Mouse (Mus musculus) mouse trophoblast stem cell (cell line): ENCODE measurements around the gene Gm17949.
"Not testable (repeated sequence)": the region's sequence is repeated elsewhere in the genome, so short reads cannot be mapped to it uniquely, and the experiment has no call there.

Experiments
- in situ Hi-C, 2 experiments: fragments of 300-500 bp; cut with MseI, MboI; formaldehyde crosslinking; loops; 2 replicates in 1 of 2; 3 replicates in 1 of 2; pipeline ENCODE4 v1.15.1; 2025

Gene Gm17949

DNA sequence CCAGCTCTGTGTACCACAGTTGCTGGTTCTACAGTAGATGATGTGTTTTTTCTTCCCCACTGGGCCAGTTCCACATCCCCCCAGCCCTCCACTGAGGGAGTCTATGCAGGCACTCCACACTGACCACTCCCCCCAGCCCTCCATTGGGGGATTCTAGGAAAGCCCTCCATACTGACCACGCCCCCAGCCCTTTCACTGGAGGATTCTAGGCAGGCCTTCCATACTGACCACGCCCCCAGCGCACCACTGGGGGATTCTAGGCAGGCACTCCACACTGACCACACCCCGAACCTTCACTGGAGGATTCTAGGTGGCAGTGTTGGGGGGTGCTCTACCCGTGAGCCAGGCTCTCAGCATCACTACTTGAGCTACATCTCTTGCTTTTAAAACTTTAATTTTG, 36.1 kb downstream of the Gm17949 start:
- in situ Hi-C loops: no loop called here

DNA sequence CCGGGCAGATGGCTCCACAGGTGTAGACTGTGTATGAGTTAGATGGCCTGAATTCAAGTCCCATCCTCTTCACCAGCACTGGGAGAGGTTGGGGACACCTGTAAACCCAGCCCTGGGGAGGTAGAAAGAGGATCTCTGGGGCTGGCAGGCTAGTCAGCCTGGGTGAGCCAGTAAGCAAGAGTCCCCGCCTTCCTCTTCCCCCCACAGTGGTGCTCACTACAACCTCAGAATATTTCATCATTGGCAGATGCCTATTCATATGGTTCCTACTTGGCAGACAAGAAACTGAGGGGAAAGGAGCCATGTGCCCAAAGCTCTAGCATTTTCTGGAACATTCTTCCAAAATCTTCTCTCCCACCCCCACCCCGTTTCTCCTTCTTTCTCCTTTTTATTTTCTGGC, 37.5 kb downstream of the Gm17949 start:
- in situ Hi-C loops: no loop called here

DNA sequence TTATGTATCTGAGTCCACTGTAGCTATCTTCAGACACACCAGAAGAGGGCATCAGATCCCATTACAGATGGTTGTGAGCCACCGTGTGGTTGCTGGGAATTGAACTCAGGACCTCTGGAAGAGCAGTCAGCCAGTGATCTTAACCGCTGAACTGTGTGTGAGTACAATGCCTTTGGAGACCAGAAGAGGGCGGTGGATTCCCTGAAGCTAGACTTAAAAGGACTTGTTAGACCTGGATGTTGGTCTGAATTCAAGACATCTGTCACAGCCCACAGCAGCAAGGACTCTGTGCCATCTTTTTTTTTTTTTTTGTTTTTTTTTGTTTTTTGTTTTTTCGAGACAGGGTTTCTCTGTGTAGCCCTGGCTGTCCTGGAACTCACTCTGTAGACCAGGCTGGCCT, 40.4 kb downstream of the Gm17949 start:
- in situ Hi-C loops: not testable (repeated sequence)

DNA sequence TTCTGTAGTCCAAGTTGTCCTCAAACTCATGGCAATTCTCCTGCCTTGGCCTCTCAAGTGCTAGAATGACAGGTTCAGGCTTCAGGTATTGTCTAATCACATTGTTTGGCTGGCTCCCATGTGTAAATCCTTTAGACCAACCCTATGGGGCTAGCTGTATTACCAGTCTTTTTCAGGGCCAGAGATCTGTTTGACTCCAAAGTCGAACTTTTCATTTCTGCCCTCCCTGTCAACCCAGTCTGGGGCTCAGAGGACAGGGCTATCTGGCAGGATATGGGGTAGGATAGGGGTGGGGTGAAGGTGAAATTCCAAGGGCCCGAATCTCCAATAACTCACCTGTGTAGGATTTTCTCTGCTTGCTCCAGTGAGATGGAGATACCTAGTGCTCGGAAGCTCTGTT, 45.0 kb downstream of the Gm17949 start:
- in situ Hi-C loops: no loop called here

DNA sequence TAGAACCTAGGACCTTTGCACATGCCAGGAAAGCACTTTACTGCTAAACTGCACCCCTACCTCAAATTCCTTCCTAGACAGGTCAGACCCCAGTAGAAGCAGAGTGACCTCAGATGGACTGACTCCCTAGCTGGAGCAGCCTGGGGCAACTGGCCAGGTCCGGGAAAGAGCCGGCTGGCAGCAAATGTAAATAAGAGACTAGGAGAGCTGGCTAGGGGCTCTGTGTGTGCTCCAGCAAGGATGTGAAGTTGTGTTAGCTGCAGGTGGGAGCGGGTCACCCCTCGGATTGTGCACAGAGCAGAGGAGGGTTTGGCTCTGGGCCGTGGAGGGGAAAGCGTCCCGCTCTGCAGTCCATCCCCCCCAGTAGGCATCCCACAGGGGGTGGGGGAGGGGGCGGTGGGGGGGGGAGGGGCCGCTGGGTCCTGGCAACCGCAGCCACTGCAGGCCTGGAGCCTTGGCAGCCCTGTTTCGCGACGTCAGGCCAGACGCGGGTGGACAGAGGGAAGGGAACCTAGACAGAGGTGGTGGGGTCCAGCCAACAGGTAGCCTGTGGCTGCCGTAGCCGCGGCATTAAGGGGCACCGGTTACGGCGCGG, 47.7 kb downstream of the Gm17949 start, which contains the start of gene Crb3:
Gene Crb3 (plus strand): TSS at position 215 of the 595 bp plus-strand sequence.
- in situ Hi-C loops: no loop called here

DNA sequence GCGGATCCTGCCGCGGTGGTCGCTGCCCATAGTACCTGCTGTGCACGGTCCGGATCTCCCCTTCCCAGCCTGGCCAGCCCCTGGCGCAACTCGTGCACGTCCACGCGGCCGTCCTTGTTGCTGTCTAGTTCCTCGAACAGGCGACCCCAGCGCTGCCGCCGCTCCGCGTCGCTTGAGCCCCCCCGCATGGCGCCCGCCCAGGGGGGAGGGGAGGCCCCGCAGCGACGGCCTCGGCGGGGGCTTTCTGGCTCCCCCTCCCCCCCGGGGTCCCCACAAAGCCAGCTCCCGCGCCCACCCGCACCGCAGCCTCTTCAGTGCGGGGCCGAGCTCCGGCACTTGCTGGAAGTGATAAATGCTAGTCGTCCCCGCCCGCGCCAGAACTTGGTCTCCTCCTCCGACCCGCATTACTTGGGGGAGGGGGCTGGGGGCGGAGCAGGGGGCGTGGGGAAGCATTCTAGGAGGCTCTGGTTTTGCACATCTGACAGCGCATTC, 48.3 kb downstream of the Gm17949 start, which contains the start of gene Slc25a23:
Gene Slc25a23 (minus strand): TSS at position 378 of the 492 bp plus-strand sequence.
- in situ Hi-C loops: no loop called here

DNA sequence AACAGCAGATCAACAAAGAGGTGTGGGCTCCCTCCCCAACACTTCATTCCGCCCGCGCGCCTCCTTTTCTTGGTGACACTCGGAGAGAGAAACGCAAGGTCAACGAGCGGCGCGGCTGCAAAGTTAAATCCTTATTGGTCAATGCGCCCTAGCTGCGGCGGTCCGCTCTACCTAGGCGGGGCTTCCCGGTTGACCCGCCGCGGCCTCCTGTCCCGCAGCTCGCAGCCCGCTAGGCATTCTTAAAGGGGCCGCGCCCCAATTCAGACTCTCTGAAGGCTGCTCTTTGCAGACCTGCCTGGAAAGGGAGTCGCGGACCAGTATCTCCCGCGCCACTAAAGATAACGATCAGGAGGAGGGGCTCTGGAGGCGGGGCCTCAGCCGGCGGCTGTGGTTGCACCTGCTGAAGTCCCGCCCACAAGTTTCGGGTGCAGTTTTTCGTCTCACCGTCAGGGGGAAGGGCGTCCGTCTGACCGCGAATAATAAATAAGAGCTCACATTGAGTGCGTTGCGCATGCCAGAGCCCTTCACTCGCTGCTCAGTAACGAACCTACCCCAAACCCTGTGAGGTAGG, 49.0 kb downstream of the Gm17949 start:
- in situ Hi-C loops: no loop called here

DNA sequence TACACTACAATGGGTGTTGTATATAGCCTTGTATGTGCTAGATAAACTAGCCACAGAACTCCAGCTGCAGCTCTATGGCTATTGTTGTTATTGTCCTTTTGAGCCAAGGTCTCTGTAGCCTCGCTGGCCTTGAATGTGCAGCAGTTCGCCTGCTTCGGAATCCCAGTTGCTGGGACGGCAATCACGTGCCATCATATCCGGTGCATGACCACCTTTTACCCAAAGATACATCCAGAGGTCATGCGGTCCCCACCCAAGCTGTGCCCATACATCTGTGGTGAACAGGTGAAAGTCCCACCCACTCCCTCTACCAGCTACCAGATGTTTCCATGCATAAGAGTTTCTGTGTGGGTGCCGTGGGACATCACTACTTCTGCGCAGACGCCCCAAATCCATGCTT, 49.8 kb downstream of the Gm17949 start:
- in situ Hi-C loops: no loop called here

DNA sequence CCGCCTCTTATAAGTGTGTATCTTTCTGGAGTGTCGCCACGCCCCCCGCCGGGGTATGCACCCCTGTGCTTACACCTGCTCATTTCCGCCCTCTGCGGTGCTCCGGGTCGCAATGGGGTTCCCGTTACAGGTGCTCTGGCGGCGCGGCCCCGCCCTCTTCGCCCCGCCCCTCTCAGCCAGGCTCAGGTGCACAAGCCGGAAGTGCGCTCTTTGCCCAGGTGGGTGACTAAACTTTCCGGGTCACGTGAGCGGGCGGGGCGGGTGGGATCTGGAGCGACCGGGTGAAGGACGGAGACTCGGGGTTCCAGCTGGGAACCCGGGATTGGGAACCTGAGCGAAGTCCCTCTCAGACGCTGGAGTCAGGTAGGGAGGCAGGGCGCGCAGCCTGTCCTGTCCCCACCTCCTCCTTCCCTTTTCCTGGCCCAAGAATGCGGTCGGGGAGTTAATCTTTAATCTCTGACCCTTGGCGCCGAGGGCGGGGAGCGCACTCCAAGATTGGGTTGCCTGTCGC, 50.8 kb downstream of the Gm17949 start:
- in situ Hi-C loops: no loop called here

DNA sequence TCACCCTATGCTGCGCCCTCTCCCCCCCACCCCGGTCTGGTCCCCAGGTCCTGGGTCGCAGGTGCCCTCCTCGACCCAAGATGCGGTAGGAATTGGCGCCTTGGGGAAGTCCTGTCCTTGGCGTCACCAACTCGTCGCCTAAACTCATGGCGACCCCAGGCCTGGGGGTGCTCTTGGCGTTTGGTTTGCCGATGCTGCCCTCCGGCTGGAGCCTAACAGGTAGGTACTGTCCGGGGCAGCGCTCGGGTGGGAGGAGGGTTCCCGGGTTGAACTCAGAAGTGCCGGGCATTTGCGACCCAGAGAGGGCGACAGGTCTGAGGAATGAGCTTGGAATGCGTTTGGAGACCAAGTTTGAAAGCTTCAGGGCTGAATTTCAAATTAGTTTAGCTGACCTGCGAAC, 51.3 kb downstream of the Gm17949 start:
- in situ Hi-C loops: no loop called here

DNA sequence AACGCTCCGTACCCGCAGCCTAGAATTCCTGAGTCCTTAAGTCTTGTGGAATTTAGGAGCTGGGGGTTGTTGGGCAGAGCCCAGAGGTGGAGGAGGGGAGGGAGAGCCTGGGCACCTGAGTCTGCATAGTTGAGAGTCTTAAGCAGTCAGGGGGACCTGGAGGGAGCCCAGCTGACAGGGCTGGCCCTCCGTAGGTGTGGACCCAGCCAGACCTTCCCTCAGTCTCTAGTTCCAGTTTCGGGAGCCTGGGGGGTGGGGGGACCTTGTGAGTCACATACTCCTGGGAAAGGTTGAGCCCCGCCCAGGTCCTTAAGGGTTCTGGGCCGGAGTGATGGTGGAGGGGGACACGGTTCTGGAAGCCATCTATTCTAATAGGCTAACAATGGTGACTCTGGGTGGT, 51.8 kb downstream of the Gm17949 start:
- in situ Hi-C loops: no loop called here

DNA sequence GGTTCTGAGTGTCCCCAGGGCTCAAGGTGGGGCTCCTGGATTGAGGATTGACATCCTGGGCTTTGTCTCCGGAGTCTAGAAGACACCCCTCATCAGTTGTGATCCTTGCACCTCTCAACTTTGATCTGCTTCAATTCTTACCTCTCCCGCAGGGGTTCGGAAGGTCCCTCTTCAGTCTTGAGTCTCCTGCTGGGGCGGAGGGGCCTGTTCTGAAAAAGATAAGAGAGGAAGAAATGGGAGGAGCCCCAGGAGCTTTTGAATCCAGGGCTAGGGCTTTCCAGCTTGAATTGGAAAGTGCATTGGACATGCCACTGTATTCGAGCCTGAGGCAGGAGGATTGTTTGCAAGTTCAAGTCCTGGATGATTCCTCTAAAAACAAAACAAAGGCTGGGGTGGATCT, 55.6 kb downstream of the Gm17949 start:
- in situ Hi-C loops: no loop called here

DNA sequence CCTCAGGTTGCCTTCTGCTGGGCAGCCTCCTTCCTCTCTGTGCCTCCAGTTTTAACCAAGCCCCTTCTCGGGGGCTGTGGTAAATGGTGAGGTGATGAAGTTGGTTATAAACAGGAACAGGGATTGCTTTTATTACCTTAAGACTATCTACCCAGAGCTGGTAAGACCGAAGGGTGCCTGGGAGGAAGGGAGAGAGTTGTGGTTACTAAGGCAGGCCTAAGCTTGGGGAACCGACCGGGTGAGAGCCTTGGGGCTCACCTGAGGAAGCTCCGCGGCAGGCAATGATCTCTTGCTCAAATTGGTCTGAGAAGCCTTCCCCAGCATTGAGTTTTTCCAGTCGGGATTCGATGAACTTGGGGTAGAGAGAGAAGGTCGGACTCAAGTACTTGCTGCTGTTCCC, 59.0 kb downstream of the Gm17949 start:
- in situ Hi-C loops: no loop called here

DNA sequence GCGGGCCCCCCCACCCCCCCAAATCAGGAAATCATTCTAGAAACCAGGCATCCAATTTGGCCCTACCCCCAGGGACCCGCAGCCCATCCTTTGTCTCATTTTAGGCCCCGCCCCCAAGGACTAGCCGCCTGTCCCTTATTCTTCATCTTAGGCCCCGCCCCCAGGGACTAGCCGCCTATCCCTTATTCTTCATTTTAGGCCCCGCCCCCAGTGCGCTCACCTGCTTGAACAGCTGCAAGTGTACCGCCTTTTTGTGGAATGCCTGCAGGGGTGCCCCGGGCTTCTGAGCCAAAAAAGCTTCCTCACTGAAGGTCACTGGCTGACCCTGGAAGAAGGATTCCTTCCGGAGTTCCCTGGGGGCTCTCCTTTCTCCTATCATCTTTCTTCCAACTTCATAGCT, 59.4 kb downstream of the Gm17949 start:
- in situ Hi-C loops: no loop called here
